Mouse (Mus musculus) brain, embryonic 18.5 days (tissue): ENCODE measurements around the gene Hexim2.

ENCODE experiments used
- DNase-seq: peaks from one replicate; pipeline ENCODE4 v3.0.0-alpha.2; 2012; ENCODE audit warnings: low read depth, low spot score

The Hexim2 gene

DNA sequence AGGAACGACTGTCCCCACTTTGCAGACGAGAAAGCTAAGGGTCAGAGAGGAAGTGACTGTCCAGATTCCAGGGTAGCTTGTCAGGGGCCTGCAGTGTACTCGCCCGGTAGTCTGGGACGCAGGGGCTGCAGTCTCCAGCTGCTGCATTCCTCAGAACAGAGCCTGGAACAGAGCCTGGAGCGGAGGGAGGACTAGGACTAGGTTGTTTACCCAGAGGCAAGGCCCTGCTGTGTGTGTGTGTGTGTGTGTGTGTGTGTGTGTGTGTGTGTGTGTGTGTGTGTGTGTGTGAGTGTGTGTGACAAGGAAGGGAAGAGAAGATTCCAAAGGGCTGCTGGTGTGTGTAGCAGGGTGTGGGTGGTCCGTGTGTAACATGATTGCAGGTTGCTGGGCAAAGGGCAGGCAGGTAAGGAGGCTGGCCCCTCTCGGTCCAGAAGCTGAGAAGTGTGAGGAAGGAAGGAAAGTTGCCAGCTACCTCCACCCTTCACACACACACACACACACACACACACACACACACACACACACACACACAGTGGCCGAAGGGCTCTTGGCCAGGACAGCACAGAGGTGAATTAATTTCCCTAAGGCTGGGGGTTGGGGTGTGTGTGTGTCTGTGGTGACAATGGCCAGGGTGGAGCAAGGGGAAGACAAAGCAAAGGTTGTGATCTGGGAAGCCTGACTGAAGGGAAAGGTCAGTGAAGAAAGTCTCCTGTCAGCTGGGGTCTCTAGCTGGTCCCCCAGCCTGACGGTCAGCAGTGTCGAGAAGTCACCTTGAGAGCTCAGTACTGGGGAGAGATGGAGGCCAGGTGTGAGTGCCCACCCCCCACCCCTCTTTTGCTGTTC, 9.1 kb downstream of the Hexim2 start:
- DNase-seq: no peak

DNA sequence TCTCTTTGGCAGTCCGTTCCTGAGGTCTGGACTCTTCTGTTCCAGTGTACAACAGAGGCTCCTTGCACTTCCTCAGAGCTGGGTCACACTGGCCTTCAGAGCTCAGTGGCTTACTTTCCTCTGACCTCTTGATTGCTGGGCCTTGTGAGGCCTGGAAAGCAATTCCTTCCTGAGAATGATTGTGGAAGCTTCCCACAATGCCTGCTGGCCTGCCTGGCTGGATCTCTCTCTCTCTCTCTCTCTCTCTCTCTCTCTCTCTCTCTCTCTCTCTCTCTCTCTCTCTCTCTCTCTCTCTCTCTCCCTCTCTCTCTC, 9.7 kb downstream of the Hexim2 start:
- no peak for DNase-seq

DNA sequence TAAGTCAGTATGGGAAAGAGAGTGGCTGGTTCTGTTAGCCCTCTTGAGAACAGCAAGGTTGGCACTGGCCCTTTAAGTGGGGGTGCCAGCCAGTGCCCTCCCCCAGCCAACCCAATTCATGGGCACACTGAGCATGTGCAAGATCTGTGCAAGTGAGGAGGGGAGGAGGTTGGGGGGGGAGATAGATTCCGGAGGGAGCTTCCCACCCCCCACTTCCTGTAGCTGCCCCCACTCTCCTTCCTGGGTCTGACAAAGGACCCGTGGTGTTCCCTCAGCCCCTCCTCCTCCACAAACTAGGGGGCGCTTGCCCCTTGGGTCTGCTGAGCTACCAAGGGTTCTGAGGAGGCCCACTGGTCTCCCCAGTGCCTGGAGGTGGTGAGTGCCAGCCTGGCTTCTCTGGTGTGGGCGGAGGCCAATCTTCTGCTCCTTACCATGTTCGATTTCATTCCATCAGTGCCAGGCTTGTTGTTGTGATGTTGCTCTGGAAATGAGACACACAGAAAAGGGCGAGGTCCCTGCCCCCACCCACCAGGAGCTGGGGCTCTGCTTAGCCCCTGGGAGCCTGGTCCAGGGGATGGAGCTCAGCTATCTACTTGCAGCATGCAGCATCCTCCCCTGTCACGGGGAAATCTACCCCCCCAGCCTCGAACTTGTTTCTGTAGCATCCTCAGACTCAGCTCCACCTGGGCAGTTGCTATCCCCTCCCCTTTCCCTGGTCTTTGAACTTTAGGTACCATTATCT, 10.4 kb downstream of the Hexim2 start:
- peak; percentile 93 for DNase-seq

DNA sequence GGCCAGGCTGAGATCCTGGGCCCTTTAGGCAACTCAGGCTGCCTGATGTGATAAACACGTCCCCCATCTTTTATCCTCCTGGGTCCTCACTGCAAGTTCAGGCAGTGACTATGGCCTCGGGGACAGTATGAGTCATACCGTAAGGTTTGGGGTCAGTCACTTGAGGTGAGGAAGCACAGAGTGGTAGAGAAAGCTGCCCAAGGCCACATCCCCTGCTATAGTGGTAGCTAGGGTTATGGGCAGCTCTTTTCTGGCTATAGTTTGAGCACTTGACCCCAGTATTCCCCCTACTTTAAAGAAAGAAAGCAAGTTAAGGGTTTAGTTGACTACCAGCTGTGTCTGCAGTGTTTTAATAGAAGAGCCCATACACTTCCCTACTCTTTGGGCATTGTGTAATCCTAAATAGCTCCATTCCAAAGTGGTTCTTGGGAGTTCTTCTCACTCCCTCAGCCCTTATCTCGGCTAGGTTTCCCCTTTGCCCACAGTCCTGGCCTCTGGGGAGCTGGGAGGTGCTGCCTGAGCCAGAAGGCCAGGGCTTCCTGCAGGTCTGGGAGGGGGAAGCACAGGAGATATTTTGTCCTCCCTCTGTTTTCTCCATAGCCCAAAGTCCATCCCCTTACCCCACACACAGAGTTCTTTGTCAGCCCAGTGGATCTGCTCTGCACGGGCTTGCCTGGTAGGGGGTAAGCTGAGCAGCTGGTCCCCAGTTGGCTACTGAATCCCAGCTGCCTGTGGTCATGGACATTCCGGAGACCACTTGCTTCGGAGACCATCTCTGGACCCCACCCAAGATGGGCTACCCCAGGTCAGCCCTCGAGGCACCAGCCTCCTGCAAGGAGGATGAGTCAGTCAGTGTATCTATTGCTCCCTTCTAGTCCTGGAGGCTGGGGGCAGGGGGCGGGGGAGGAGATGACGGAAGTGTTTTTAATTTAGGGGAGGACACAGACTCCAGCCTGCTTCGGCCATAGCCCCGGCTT, 12.4 kb downstream of the Hexim2 start:
- no peak for DNase-seq

DNA sequence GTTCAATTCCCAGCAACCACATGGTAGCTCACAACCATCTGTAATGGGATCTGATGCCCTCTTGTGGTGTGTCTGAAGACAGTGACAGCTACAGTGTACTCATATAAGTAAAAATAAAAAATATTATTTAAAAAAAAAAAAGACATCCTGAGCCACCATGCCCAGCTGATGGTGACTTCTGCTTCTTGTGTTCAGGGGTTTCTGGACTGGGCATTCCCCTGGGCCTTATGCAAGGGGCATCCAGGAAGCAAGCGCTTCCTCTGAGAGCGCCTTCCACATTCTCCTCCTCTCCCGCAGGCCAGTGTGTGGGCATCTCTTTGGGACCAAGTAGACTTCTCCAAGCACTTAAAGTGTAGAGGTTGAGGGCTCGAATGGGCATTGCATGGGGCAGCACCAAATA, 14.2 kb downstream of the Hexim2 start:
- no peak for DNase-seq

DNA sequence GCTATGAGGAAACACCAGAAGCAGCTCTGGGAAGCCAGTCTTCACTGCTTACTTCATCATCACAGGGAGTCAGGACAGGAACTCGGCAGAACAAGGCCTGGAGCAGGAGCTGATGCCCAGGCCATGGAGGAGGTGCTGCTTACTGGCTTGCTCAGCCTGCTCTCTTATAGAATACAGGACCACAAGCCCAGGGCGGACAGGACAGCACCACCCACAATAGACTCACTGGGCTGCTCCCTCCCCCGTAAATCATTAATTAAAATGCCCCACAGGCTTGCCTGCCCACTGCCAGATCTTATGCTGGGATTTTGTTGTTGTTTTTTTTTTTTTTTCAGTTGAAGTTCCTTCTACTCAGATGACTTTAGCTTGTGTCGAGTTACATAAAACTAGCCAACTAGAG, 15.5 kb downstream of the Hexim2 start:
- DNase-seq: no peak

DNA sequence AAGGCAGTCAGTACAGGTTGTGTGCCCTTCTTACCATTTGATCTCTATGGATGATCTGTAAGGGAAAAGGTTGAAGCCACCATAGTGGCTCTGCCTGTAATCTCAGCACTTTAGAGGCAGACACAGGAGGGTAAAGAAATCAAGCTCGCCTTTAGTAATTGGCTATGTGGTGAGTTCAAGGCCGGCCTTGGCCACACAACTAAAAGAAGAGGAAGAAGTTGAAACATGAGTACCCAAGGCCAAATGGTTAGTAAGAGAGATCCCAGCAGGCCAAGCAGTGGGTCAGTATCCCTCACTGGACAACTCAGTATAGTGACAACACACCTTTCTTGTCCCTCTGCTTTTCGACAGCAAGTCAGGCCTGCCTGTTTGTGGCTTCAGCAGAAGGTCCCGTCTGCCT, 17.5 kb downstream of the Hexim2 start:
- no peak for DNase-seq

DNA sequence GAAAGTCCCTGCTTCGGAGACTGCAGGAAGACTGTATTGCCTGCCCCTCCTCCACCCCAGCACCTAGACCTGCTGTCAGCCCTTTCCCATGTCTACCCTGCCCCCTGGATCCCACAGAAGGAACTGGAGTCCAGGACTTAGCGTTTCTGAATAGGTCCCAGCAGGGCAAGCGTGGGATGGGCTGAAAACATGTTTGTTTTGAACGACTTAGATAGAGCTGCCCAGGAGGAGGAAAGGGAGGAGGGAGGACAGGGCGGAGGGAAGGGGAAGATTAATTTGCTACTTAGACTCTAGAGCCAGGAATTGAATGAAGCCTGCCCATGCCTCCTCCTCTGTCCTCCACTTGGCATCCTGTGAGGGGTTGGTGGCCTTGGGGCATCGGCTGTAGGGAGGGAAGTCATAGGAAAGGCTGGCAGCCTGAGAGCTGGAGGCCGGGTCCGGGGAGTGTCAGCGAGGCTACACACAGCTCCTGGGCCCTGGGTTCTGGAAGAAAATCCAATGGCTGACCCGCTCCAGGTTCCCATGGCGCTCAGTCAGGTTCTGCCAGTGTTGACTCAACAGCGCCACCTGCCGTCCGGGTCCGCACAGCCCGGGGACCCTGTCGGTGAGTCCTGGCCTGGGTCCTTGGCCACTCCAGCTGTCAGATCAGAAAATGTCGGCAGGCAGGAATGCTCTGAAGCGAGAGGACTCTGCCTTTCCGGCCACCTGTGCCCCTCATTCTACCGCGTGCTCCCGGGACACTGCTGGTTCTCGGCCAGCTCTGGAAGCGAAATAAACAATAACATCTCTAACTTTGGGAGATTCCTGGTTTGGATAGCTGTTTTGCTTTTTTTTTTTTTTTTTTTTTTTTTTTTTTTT, 26.6 kb downstream of the Hexim2 start:
- DNase-seq: no peak

DNA sequence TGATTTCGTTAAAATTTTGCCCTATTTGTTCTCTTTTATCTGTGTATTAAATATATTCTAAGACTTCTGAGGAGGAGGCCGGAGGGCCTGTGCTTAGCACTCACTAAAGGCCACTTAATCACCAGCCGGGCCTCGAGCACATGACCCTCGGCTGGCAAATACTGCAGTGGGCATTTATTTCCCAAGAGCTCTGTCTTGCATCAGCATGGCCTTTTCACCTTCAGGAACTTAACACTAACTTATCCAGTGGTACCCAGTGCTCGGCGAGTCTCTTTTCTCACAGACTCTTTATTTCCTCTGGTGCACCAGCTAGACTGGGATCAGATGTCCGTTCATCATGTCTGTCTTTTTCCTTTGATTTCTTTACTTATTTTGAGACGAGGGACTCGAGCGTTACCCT, 28.5 kb downstream of the Hexim2 start:
- DNase-seq: no peak

DNA sequence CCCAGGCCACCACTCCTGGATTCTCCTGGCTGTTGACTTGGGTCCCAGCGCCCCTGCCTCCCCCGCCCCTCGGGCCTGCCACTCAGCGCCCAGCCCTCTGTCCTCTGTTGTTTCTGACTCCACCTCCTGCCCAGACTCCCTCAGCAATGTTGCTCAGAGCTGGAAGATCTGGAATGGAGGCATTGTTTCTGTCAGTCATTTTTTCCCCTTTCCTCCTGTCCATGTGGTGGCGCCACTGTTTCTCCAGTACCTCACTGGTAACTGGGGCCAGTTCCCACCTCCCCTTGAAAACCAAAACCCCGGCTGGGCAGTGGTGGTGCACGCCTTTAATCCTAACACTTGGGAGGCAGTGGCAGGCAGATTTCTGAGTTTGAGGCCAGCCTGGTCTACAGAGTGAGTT, 29.2 kb downstream of the Hexim2 start:
- DNase-seq: no peak

DNA sequence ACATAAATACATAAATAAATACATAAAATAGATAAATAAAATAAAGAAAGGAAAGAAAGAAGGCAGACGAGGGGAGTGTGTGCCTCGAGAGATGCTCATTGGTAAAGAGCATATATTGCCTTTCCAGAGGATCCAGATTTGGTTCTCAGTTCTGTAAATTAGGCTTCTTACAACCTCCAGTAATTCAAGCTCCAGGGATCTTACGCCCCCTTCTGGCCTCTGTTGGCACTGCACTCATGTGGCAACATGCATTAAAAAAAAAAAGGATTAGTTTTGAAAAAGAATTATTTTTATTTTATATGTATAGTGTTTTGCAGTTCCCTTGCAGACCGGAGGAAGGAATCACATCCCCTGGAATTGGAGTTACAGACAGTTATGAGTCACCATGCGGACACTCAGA, 29.9 kb downstream of the Hexim2 start:
- no peak for DNase-seq

DNA sequence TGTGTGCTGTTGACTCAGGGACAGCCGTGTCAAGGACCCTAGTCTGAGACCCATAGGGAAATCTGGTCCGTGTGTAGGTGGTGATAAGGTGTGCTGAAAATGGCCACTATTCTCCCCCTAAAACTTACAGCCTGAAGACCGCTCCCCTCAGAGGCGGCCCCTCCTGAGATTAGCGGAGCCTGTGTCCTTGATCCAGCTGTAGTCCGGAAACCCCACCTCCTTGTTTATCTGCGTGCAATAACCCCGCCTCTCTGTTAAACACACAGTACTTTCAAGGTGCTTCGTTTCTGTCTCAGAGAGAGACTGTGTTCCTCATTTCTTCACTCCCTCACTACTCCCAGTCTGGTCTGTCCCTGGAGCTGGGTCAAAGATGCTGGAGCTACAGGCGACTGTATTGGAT, 32.2 kb downstream of the Hexim2 start:
- no peak for DNase-seq

DNA sequence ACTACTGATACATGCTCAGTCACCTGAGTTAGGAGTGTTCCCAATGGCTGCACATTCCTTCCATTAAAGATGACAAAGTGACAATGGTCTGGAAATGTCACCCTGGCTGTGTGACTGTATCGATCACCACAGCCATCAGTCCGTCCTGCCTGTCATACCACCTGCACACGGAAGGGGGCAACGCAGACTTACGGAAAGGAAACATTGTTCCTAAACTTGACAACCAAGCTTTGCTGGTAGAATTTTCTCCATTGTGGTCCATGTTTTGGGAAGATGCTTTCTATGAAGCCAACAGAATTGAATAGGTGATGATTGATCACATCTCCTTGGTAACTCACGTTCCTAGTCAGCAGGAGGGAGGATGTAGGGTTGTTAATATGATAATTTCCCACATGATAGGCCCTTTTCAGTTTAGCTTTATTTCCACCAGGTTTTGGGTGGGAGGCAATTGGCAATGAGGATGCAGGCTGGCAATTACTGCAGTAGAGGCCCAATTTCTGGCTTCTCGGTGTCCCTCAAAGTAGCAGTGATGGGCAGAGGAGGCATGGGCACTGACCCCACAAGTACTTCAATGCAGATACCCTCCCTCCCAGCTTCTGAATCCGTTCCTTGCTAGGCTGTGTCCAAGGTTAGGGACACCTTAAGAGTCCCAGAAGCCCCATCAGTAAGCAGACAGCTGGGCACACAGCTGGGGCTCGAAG, 36.6 kb downstream of the Hexim2 start:
- no peak for DNase-seq

DNA sequence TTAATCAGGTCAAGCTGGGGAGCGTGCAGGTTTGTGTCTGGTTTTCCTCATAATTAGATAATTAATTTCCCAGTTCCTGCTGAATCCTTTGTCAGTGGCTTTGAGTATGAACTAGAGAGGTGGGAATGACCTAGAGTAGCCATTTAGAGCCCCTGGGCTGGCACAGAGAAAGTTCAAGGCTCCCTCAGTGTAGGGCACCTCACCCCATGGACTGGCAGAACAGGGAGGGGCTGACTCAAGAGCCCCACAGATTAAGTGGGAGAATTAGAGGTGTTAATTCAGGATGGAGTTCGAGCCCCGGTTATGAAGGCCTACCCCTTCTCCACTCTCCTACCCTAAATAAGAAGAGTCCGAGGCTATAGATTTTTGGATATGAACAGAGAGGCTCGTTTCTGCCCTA, 37.4 kb downstream of the Hexim2 start:
- DNase-seq: no peak

DNA sequence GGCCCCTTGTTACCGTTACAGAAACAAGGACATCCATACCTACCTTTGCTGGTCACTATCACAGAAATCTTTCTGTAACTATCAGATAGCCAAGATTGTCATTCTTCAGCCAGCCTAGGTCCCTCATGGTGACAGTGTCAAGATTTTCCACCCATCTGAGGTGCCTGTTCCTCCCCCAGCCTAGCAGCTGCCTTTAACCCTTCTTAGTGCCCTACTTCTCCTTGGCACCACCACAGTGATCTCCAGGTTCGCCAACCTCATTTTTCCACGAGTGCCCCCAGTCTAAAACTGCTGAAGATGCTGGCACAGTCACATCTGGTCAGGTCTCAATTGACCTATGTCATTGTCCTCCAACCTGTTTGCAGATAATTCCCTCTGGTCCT, 37.9 kb downstream of the Hexim2 start:
- DNase-seq: no peak

DNA sequence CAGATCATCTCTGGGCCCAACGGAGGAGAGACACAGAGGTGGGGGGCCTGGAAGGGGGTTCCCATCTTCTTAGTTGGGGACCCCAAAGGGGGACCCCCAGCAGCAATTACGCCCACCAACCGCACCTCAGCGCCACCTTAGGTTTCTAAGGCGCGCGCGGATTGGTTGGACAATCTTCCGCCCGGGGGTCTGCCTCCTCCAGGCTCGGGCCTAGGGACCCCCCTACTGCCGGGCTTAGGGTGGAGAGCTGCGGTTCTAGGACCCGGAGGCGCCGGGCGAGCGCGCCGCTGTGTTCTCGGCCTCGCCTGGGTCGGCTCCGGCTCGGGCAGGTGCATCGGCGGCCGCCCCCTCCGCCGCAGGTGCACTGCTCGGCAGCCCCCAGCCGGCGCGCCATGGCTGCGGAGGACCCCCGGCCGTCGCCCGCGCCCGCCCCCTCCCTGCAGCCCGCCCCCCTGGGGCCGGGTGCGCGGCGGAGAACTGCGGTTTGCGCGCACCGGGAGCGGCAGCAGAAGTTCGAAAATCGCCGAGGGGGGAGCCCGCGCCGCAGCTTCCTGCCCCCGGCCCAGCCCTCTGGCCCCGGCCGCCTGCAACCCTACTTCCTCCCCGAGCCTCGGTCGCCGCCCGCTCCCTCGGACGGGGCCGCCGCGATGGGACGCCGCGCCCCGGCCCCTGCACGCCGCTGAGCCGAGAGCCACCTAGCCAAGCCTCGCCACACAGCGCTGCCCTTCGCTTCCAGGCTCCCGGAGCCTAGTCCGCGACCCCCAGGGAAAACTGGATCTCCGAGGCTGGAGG, 38.5 kb downstream of the Hexim2 start, which contains the start of gene Fmnl1:
Gene Fmnl1 (plus strand): TSS at position 614 of the 792 bp plus-strand sequence.
- peak; percentile 59 for DNase-seq

DNA sequence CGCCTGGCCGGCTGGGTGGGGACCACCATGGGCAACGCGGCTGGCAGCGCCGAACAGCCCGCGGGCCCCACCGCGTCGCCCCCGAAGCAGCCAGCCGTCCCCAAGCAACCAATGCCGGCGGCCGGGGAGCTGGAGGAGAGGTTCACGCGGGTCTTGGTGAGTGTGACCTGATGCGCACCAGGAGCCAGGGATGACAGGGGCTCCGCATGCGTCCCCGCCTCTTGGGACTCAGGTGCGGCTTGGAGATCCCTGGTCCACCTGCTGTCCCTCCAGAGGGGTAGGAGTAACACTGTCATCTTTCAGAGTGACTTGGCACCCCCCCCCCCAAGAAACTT, 39.0 kb downstream of the Hexim2 start:
- no peak for DNase-seq

DNA sequence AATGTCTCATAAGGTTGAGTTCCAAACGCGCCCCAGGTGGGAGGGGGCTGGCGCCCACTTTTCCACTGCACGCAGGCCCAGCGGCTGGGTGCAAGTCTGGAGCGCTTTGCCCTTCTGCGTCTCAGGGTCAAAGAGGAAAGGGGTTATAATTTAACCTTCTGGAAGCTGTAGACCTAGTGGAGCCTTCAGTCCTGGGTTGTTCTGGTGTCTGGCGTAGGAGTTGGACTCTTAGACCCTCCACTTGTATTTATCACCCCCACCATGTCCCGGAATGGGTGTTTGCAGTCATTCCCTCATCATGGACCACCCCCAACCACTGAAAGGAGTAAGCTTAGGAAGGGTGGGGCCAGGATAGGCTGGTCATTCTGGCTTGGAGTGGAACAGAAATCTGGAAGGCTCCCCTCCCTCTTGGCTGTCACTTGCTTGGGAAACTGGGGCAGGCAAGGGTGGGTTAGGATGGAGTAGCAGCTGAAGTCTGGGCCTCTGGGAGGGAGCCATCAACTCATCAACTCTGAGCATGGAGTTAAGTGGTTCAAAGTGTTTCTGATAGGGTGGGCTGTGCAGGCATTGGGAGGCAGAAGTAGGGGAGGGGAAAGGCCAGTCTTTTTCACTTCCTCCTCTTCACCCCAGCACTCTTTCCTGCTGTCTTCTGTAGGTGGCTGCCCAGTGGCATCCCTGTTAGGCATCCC, 39.6 kb downstream of the Hexim2 start:
- no peak for DNase-seq

DNA sequence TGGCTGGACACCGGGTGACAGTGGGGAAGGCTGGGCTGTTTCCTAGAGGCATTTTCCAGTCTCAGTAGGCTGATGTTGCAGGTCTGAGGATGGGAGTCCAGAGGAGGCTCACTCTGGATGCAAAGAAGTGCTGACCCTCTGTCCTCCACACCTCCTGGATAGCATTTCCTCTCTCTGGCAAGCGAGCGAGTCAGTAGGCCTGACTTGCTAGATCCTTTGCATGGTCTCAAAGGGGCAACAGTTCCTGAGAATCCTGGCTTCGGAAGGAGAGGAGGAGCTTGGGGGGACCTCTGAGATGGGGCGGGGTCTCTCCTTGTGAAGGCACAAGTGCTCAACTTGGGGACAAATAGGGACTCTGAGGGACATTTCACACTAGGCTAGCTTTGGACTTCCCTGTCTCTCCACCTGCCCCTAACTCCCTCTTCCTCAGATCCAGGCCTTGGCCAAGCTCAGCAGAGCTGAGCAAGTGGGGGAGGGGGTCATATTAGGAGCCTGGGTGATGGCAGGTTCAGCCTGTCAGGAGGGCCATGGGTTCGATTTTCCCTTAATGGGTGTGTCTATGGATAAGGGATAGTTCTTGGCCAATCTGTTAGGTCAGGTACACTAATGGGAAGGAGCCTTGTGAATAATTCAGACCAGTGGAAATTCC, 40.3 kb downstream of the Hexim2 start:
- no peak for DNase-seq
